Mouse (Mus musculus) CH12.LX (cell line): ENCODE measurements around the gene Far1. TPM values are rescaled to one million over a fixed set of nuclear protein-coding genes. Genes with fewer than 3 reads are reported as not detected.

Experiments used
- DNase-seq: peaks from one replicate; pipeline ENCODE4 v3.0.0-alpha.2; 2013; ENCODE audit errors: extremely low read depth
- H3K27ac ChIP-seq: 2 replicates; pipeline ENCODE4 v1.5.1; 2012; ENCODE audit warnings: low read depth, mild to moderate bottlenecking, control low read depth, moderate library complexity; ENCODE audit not compliant: insufficient read depth
- H3K27me3 ChIP-seq: replicated peaks from 2 replicates; pipeline ENCODE3; 2012; ENCODE audit warnings: inconsistent platforms
- H3K36me3 ChIP-seq, 2 experiments: replicated peaks in 1 of 2; 2 replicates each; pipeline versions ENCODE3 to v1.6.1; 2012; ENCODE audit warnings: inconsistent platforms in 1 of 2, low read length in 1 of 2, mild to moderate bottlenecking in 1 of 2, mixed read lengths in 1 of 2, moderate library complexity in 1 of 2; ENCODE audit not compliant: control insufficient read depth in 1 of 2, insufficient read depth in 1 of 2
- H3K4me1 ChIP-seq, 2 experiments: 2 replicates each; pipeline ENCODE4 v1.6.1; 2012; ENCODE audit warnings: inconsistent platforms in 1 of 2, moderate library complexity in 1 of 2; ENCODE audit not compliant: insufficient read depth in 2 of 2, control insufficient read depth in 1 of 2
- H3K4me2 ChIP-seq: 2 replicates; pipeline ENCODE4 v1.6.1; 2012; ENCODE audit warnings: low read depth, mild to moderate bottlenecking, control low read depth; ENCODE audit not compliant: poor library complexity, insufficient read depth, severe bottlenecking
- H3K4me3 ChIP-seq, 3 experiments: fragments of 150-350 bp in 1 of 3; sonication (generic) in 1 of 3; replicated peaks in 1 of 3; 2 replicates each; pipeline versions ENCODE3 to v1.5.1; 2011 to 2012; ENCODE audit warnings: low read depth in 2 of 3, low read length in 2 of 3, mild to moderate bottlenecking in 2 of 3, moderate library complexity in 2 of 3, control low read depth in 1 of 3, improper control_type of control experiment in 1 of 3, inconsistent platforms in 1 of 3, mixed read lengths in 1 of 3; ENCODE audit not compliant: poor library complexity in 1 of 3
- H3K79me2 ChIP-seq: replicated peaks from 2 replicates; pipeline ENCODE4 v1.6.1; 2012; ENCODE audit warnings: mild to moderate bottlenecking, moderate library complexity; ENCODE audit not compliant: control insufficient read depth, poor library complexity, insufficient read depth, severe bottlenecking; ENCODE audit errors: extremely low read depth
- H3K9ac ChIP-seq: 2 replicates; pipeline ENCODE4 v1.6.1; 2012; ENCODE audit warnings: low read depth, mild to moderate bottlenecking, control low read depth, moderate library complexity; ENCODE audit not compliant: insufficient read depth
- H3K9me3 ChIP-seq: replicated peaks from 2 replicates; pipeline ENCODE3; 2012; ENCODE audit warnings: low read length, inconsistent platforms, mixed read lengths
- EP300 ChIP-seq: IDR thresholded peaks from 2 replicates; pipeline ENCODE4 v1.6.1; 2011; ENCODE audit warnings: low read length, improper control_type of control experiment
- IRF4 ChIP-seq: IDR thresholded peaks from 2 replicates; pipeline ENCODE4 v1.6.1; 2014; ENCODE audit warnings: low read depth, mild to moderate bottlenecking, inconsistent platforms, low read length, improper control_type of control experiment
- JUND ChIP-seq: conservative IDR thresholded peaks from 2 replicates; pipeline ENCODE4 v1.6.1; 2011; ENCODE audit warnings: low read depth, low read length, improper control_type of control experiment
- KAT2A ChIP-seq: IDR thresholded peaks from 2 replicates; pipeline ENCODE4 v1.6.1; 2012; ENCODE audit warnings: low read length, improper control_type of control experiment, inconsistent platforms; ENCODE audit not compliant: insufficient replicate concordance
- MAFK ChIP-seq: IDR thresholded peaks from 2 replicates; pipeline ENCODE4 v1.6.1; 2011; ENCODE audit warnings: low read length, improper control_type of control experiment; ENCODE audit not compliant: insufficient replicate concordance
- MAZ ChIP-seq: IDR thresholded peaks from 2 replicates; pipeline ENCODE4 v1.6.1; 2012; ENCODE audit warnings: low read depth, mild to moderate bottlenecking, inconsistent platforms, low read length, improper control_type of control experiment, moderate library complexity
- MXI1 ChIP-seq: IDR thresholded peaks from 2 replicates; pipeline ENCODE4 v1.6.1; 2011; ENCODE audit warnings: mild to moderate bottlenecking, low read depth, low read length, improper control_type of control experiment
- MYC ChIP-seq: IDR thresholded peaks from 2 replicates; pipeline ENCODE4 v1.6.1; 2011; ENCODE audit warnings: low read depth, mild to moderate bottlenecking, improper control_type of control experiment, low read length
- NRF1 ChIP-seq: IDR thresholded peaks from 2 replicates; pipeline ENCODE4 v1.6.1; 2014; ENCODE audit warnings: low read depth, mild to moderate bottlenecking, inconsistent platforms, low read length, improper control_type of control experiment, moderate library complexity
- PAX5 ChIP-seq: IDR thresholded peaks from 2 replicates; pipeline ENCODE4 v1.6.1; 2012; ENCODE audit warnings: low read length, inconsistent platforms, mixed read lengths
- RAD21 ChIP-seq: IDR thresholded peaks from 2 replicates; pipeline ENCODE4 v1.6.1; 2011; ENCODE audit warnings: low read depth, mild to moderate bottlenecking, low read length, improper control_type of control experiment, moderate library complexity
- RCOR1 ChIP-seq: conservative IDR thresholded peaks from 2 replicates; pipeline ENCODE4 v1.6.1; 2012; ENCODE audit warnings: low read depth, mild to moderate bottlenecking, inconsistent platforms, low read length, improper control_type of control experiment
- SIN3A ChIP-seq: IDR thresholded peaks from 2 replicates; pipeline ENCODE4 v1.6.1; 2012; ENCODE audit warnings: low read length, improper control_type of control experiment, inconsistent platforms
- SMC3 ChIP-seq: IDR thresholded peaks from 2 replicates; pipeline ENCODE4 v1.6.1; 2011; ENCODE audit warnings: low read depth, low read length, improper control_type of control experiment
- TCF12 ChIP-seq: IDR thresholded peaks from 2 replicates; pipeline ENCODE4 v1.6.1; 2014; ENCODE audit warnings: low read depth, mild to moderate bottlenecking, inconsistent platforms, low read length, improper control_type of control experiment
- UBTF ChIP-seq: IDR thresholded peaks from 2 replicates; pipeline ENCODE4 v1.6.1; 2012; ENCODE audit warnings: low read depth, mild to moderate bottlenecking, inconsistent platforms, low read length, improper control_type of control experiment, moderate library complexity
- USF1 ChIP-seq: IDR thresholded peaks from 2 replicates; pipeline ENCODE4 v1.6.1; 2014; ENCODE audit warnings: low read depth, mild to moderate bottlenecking, inconsistent platforms, low read length, improper control_type of control experiment
- USF2 ChIP-seq: conservative IDR thresholded peaks from 2 replicates; pipeline ENCODE4 v1.6.1; 2011; ENCODE audit warnings: low read depth, low read length, improper control_type of control experiment
- ZC3H11A ChIP-seq: IDR thresholded peaks from 2 replicates; pipeline ENCODE4 v1.6.1; 2012; ENCODE audit warnings: low read depth, mild to moderate bottlenecking, inconsistent platforms, low read length, improper control_type of control experiment
- ZMIZ1 ChIP-seq: IDR thresholded peaks from 2 replicates; pipeline ENCODE4 v1.6.1; 2012; ENCODE audit warnings: low read depth, mild to moderate bottlenecking, inconsistent platforms, low read length, improper control_type of control experiment
- ZNF384 ChIP-seq: IDR thresholded peaks from 2 replicates; pipeline ENCODE4 v1.6.1; 2012; ENCODE audit warnings: low read depth, low read length, improper control_type of control experiment, inconsistent platforms
- dilution Hi-C: fragments of 300-500 bp; cut with MboI; formaldehyde crosslinking; loops from 2 replicates; pipeline ENCODE4 v1.14.3; 2020; ENCODE audit warnings: low sequenced_read_pairs; ENCODE audit not compliant: extremely low pct_unique_long_range_greater_than_20kb, extremely low pct_ligation_motif_present
- in situ Hi-C: fragments of 300-500 bp; cut with MboI; formaldehyde crosslinking; loops from 3 replicates; pipeline ENCODE4 v1.14.3; 2019; ENCODE audit warnings: low sequenced_read_pairs, low pct_ligation_motif_present, low pct_unique_long_range_greater_than_20kb, mixed read lengths
- polyA plus RNA-seq: library from polyadenylated mRNA; unstranded; fragments of >175 nt; gene quantifications from 2 replicates; pipeline ENCODE4 v1.2.1, GENCODE M21; 2012; ENCODE audit warnings: low read depth; ENCODE audit not compliant: insufficient read length
- total RNA-seq, 2 experiments: library from RNA; depleted of rRNA; stranded (reverse); fragments of 300-350 nt in 1 of 2; fragments of >200 nt in 1 of 2; gene quantifications; 2 replicates each; pipeline ENCODE4 v1.2.3; 2012 to 2014

The Far1 gene
- total and polyA plus RNA-seq, 3 experiments = 73.4 to 170 (median 97.3) TPM

DNA sequence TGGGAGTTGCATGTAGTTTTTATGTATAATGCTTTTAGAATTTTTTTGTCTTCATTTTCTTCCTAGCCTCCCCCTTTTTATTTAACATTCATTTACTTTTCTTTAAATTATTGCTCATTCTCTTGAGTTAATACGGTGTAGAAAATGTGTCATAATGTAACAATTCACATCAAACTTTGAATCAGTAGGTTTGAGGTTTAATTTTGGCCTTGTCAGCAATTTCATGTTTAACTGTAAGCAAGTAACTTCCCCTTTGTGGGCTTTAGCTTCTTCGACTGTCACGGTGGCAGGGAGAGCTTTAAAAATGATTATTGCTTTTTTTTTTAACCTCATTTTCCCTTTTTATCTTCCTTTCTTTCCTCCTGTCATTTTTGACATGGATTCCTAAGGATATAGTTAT is 4.8 kb downstream of the Far1 start:
- dilution Hi-C loops = no loop called here
- Histone ChIP-seq H3K4me3 (no peak overlapping the region), H3K27ac (no peak overlapping the region)
- in situ Hi-C loops = loop anchor here (10.0 kb wide), 2 partner anchors 66 to 144 kb away; no protein-coding TSS in a partner anchor
- TF ChIP-seq RAD21 (no peak), MAFK (peak; percentile 100), ZNF384 (peak; percentile 38; the same call in 1 of the 2 replicates), SIN3A (no peak), KAT2A (no peak), USF2 (no peak), PAX5 (no peak), ZMIZ1 (no peak), RCOR1 (no peak), MXI1 (no peak), USF1 (no peak), NRF1 (no peak)
- TF ChIP-seq, all 38 proteins: peak for 2
- no peaks in the 10 kb centered on the region for H3K9me3 ChIP-seq
- peaks cover 55% of the 10 kb centered on the region for H3K79me2 ChIP-seq
- H3K27me3 ChIP-seq = no peaks in the 10 kb centered on the region
- peak; percentile 31 for DNase-seq
- peaks cover 2 to 73% of the 10 kb centered on the region in 2 experiments; a peak in 3 of 4 replicates for H3K4me1 ChIP-seq
- H3K36me3 ChIP-seq = no peaks in the 10 kb centered on the region
- H3K9ac ChIP-seq = peak overlapping the region; percentile 32; the same call in 1 of the 2 replicates
- no peak overlapping the region for H3K4me2 ChIP-seq

DNA sequence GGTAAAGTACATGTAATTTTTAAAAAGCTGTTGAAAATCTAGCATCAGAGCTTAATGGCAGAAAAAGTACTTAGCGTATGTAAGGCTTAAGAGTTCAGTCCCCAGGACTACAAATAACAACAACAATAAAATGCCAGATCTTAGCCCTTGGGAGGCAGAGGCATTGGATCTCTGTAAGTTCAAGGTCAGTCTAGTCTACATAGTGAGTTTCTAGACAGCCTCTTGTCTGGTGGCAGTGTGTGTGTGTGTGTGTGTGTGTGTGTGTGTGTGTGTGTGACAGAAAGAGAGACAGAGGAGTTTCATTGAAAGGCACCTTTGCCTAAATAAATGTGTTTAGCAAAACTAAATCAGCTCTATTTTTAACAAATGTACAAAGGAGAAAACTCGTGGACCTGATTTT is 5.3 kb downstream of the Far1 start:
- H3K4me2 ChIP-seq = peak overlapping the region; percentile 25; the same call in 1 of the 2 replicates
- no peaks in the 10 kb centered on the region for H3K9me3 ChIP-seq
- H3K4me1 ChIP-seq = peaks cover 2 to 73% of the 10 kb centered on the region in 2 experiments; a peak in 3 of 4 replicates
- DNase-seq = no peak
- no peaks in the 10 kb centered on the region for H3K27me3 ChIP-seq
- TF ChIP-seq MYC (no peak), UBTF (no peak), RAD21 (no peak), JUND (no peak), MAZ (no peak), ZC3H11A (no peak), IRF4 (no peak), SMC3 (no peak), EP300 (no peak), TCF12 (no peak)
- dilution Hi-C loops (no loop called here), in situ Hi-C loops (loop anchor here (10.0 kb wide), 2 partner anchors 66 to 144 kb away; no protein-coding TSS in a partner anchor)
- H3K79me2 ChIP-seq = peaks cover 55% of the 10 kb centered on the region
- no peaks in the 10 kb centered on the region for H3K36me3 ChIP-seq
- H3K27ac ChIP-seq = no peak overlapping the region
- H3K4me3 ChIP-seq = no peak overlapping the region
- H3K9ac ChIP-seq = peak overlapping the region; percentile 32; the same call in 1 of the 2 replicates
